Mouse (Mus musculus): Measurements from ENCODE around the gene Cacng3.

Cacng3 gene

DNA sequence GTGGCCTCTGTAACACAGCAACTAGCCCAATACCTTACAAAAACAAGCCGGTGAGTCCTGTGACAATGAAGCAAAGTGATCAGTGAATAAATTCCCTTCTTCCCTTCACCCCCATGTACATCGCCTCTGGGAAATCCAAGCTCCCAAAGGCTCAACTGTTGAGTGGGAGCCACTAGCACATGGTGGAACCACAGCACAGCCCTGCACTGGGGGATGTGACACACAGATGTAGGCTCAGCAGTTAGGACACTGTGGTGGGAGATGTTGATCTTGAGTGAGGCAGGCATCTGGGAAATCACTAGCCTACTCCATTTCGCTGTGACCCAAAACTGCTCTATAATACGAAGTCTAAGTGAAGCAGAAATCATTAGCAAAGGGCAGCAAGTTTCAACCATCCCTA lies 48.2 kb downstream of the Cacng3 start:
- DNase-seq (ENCODE audit: low spot score in 2 of 2): no peak

GRCm38 (mm10) chr7:122723358-122723876 lies 53.1 kb downstream of the Cacng3 start:
- no peak for DNase-seq (ENCODE audit: low spot score in 2 of 2)

DNA sequence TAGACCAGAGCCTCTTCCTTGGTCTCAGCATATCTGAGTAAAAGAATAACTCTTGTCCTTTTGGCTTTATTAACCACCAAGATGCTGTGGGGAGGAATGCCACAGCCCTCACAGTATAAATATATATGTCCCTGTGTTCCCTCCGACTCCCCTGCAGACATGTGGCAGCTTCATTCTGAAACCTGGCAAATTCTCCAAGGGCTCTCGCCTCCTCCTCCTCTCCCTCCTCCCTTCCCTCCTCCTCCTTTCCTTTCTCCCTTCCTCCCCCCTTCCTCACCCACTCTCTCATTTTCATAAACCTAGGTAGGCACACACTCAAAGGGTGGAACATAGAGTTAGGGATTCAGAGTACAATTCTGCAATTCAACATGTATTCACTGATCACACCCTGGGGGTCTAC lies 56.1 kb downstream of the Cacng3 start:
- DNase-seq (ENCODE audit: low spot score in 2 of 2): no peak

- no peak for DNase-seq (ENCODE audit: low spot score in 2 of 2)
These were observed 57.9 kb downstream of the Cacng3 start for GRCm38 (mm10) chr7:122728186-122728585.

DNA sequence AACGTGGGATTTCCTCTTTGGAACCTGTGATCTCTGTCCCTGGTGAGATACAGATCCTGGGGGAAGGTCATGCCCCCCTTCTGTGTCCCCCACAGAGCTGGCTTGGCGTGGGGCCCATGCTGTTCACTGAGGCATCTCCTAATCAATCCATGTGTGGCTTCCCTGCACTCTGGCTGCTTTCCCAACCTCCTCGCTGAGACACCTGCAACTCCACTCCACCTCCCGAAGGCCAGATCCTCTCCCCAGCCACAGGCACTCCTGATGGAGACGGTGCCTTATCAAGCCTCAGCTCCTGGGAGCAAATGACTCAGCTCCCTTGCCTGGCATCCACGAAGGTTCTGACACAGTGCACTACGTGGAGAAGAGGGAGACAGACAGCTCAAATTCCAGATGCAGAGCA lies 58.6 kb downstream of the Cacng3 start:
- no peak for DNase-seq (ENCODE audit: low spot score in 2 of 2)

DNA sequence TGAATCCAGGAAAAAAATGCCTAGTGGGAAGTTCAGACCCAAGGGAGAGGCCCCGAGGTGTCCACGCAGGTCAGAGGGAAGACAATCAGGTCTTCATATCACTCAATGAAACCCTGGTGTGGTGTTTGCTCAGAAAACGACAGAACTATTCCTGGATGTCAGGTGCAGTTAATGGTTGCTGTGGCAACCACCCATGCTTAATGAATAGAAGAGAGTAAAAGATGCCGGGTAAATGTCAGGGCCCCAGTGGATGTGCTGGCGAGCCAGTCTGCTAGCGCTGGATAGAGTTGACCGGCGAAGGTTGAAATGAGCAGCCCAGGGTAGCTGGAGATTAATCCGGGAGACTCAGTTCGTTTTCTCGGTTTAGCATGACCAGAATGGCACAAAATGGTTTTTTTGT lies 65.0 kb downstream of the Cacng3 start:
- DNase-seq (ENCODE audit: low spot score in 2 of 2): no peak

- no peak for DNase-seq (ENCODE audit: low spot score in 2 of 2)
These were observed 68.2 kb downstream of the Cacng3 start for GRCm38 (mm10) chr7:122738541-122738940.

DNA sequence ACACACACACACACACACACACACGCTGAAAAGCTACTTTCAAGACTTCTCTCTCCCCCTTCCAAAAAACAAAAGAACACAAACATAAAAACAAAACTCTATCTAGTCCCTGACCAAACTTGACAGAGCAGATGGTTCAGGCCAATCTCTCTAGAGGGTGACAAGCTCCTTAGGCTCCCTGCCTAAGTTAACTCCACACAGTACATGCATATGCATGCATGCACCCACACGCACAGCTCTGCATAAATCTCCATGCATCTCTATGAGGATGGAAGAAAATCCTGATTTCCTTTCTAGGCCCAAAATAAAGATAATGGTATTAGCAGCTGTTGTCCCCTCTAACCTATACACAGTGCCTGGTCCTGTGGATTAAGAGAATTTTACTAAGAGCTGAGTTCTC lies 70.4 kb downstream of the Cacng3 start:
- no peak for DNase-seq (ENCODE audit: low spot score in 2 of 2)

DNA sequence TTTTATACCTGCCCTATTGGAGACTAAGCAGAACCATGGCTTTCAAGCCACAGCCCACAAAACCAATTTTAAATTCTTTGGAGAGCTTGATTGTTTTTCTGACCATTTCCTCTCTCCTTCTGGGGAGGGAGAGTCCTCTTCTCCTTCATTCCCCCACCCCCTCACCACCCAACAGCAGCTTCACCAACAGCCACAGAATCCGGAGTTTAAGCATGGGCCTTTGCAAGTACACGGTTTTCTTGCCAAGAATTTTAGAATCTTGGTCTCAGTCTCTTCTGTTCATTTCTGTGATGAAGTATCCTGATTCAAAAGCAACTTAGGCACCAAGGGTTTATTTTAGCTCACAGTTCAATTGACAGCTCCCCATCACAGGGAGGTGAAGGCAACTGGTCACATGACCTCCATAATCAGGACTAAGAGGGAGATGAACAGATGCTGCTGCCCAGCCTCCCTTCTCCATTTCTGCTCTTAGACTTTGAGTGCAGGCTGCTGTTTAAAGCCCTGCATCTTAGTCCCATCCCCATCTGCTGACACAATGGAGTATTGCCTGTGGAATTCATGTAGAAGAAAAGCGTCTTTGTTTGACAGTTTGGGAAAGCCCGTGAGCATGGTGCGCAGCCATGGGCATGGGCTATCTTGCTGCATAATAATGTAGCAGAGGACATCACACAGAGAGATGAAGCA lies 85.8 kb downstream of the Cacng3 start:
- no peak for DNase-seq (ENCODE audit: low spot score in 2 of 2)

DNA sequence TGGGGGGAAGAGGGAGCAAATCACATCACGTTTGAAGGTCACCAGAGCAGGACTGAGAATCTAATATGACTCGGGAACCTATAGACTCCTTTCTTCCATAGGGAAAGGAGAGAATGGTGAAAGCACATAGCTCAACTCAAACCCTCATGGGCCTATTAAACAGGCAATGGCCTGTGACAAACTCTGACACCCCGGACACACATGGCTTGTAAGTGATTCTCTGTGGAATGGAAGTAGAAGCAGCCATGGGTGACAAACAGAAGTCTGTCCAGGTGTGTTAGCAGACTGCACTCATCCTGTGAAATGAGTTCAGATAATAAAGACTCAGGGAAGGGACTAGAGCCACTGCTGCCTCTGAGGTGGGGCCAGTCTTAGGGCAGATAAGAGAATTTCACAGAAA lies 88.4 kb downstream of the Cacng3 start:
- no peak for DNase-seq (ENCODE audit: low spot score in 2 of 2)

- DNase-seq (ENCODE audit: low spot score in 2 of 2): no peak
These were observed 94.2 kb downstream of the Cacng3 start for GRCm38 (mm10) chr7:122764506-122764905.

DNA sequence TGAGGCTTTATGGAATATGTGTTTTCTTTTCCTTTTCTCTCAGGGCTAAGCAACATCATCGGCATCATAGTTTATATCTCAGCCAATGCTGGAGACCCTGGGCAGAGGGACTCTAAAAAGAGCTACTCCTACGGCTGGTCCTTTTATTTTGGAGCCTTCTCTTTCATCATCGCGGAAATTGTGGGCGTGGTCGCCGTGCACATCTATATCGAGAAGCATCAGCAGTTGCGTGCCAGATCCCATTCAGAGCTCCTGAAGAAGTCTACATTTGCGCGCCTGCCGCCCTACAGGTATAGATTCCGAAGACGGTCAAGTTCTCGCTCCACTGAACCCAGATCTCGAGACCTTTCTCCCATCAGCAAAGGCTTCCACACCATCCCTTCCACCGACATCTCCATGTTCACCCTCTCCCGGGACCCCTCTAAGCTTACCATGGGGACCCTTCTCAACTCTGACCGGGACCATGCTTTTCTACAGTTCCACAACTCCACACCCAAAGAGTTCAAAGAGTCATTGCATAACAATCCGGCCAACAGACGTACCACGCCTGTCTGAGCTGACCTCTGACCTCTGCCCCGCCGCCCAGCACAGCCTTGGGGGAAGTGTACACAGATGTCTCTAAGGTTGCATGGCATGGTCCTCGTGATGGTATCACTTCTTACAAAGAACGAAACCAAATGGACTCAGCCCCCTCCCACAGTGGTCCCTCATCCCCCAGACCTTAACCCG lies 98.2 kb downstream of the Cacng3 start:
- no peak for DNase-seq (ENCODE audit: low spot score in 2 of 2)

DNA sequence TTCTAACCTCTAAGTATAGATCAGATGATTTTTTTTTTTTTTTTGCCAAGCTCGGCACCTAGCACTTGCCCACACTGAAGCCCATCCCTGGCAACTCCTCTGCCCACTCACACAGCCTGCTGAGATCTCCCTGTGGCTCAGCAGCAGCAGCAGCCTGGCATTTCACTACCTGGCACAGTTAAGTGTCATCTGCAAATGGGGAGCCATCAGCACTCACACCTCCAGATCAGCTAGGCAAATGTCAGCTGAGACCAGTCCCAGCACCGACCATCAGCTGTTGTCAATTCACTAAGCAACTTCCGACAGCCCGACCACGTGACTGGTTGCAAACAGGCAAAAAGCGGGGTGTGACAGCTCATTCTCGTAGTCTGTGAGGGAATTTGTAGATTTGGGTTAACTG lies 109.3 kb downstream of the Cacng3 start:
- no peak for DNase-seq (ENCODE audit: low spot score in 2 of 2)

- DNase-seq (ENCODE audit: low spot score in 2 of 2): no peak
These were observed 119.6 kb downstream of the Cacng3 start for GRCm38 (mm10) chr7:122789929-122790328.

GRCm38 (mm10) chr7:122793655-122794346 lies 123.5 kb downstream of the Cacng3 start:
- DNase-seq (ENCODE audit: low spot score in 2 of 2): no peak

DNA sequence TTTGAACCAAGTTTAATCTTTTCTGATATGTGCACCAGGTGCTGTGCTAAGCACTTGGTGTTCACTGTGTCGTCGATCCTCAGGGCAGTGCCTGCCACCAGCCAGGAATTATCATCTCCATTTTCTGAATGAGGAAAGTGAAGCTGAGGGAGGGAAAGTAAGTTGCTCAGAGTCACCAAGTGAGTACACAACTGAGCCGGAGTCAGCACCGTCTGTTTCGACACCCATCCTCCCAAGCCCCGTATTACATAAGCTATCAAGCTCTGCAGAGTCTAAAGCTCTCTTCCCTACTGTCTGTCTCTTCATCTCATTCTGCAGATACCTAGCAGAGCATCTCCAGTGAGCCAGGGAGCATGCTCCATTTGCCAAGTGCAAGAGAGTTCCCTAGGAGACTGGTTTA lies 124.8 kb downstream of the Cacng3 start:
- no peak for DNase-seq (ENCODE audit: low spot score in 2 of 2)

GRCm38 (mm10) chr7:122800821-122801220 lies 130.5 kb downstream of the Cacng3 start:
- no peak for DNase-seq (ENCODE audit: low spot score in 2 of 2)

DNA sequence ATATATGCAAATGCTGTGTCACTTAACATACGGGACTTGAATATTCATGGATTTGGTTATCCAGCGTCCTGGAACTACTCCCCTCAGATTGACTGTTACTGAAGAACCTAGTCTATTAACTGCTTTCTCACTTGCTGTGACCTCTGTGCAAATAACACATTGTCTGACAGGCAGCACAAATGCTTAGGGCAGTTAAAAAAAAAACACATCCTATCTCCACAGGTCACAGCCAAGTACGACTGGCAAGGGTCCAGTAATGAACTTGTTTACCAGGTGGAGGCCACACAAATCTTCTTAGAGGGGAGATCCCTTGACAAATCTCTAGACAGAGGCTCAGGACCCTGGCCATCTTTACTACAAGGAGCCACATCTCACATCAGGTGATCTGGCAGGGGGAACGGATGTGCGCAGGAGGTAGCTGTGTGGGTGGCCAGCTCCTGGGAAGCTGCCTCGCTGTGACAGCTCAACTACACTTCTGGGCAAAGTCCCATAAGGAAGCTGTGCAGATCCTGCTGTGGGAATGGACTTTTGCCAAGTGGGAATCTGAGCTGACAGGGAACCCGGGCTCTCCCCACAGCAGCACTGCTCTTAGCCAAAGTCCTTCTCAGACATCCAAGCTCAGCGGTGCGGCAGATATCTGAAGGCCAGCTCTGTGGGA lies 133.7 kb downstream of the Cacng3 start:
- peak in 1 of 2 experiments; percentile 10 for DNase-seq (ENCODE audit: low spot score in 2 of 2)

- no peak for DNase-seq (ENCODE audit: low spot score in 2 of 2)
These were observed 136.2 kb downstream of the Cacng3 start for GRCm38 (mm10) chr7:122806531-122806930.

DNA sequence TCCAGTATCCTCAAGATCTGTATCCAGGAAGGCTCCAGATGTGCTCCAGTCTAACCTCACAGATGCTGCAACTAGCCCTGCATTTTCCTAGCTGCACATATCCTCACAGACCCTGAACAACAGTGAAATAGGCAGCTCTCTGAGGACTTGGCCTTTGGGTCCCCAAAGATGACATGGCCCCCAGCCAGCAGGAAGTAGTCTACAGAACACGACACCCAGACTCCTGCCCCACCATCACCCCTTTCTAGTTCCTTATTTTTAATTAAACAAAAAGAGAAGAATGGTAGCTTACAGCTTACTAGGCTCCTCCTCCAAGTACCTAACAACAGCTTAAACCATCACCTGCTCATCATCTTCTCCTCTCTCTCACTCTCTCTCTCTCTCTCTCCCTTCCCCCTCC lies 143.4 kb downstream of the Cacng3 start:
- DNase-seq (ENCODE audit: low spot score in 2 of 2): no peak

DNA sequence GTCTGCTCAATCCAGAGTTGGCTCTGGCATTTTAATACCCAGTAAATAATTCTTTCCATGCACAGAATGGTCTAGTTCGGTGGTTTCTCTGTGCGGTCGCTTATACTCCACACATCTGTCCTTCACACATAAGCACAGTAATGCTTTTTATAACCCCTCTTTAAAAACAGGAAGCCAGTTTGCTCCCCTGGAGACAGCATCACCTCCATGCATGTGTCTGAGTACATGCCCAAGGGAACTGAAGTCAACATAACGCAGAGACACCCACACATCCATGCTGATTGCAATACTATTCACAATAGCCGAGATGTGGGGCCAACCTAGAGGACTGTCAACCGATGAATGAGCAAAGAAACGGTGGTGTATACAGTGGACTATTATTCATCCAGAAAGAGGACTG lies 147.3 kb downstream of the Cacng3 start:
- no peak for DNase-seq (ENCODE audit: low spot score in 2 of 2)

Measured in urinary bladder, postnatal 36 days (tissue).